Mouse (Mus musculus): Measurements from ENCODE around the gene Olfr55.
"Not testable (repeated sequence)": the region's sequence is repeated elsewhere in the genome, so short reads cannot be mapped to it uniquely, and the experiment has no call there.

Gene Olfr55

GRCm38 (mm10) chr17:33168147-33168546, at the start of gene Olfr55:
Gene Olfr55, plus strand, starts transcription at chr17:33168447.
- DNase-seq (ENCODE audit: low spot score in 2 of 2), result not testable (repeated sequence)

DNA sequence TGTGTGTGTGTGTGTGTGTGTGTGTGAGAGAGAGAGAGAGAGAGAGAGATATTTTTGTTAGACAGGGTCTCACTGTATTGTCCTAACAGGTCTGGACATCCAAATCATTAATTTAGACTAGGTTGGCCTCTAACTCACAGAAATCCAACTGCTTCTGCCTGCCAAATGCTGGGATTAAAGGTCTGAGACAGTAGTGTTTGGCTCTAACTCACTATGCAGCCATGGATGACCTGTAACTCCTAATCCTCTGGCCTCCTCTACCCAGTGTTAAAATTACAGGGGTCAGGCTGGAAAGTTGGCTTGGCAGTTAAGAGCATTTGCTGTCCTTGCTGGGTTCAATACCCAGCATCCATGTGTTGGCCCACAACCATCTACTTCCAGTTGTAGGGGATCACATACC, 43.7 kb upstream of the Olfr55 start:
- DNase-seq (ENCODE audit: low spot score in 2 of 2), result no peak

GRCm38 (mm10) chr17:33126257-33126656, 42.0 kb upstream of the Olfr55 start:
- no peak for DNase-seq (ENCODE audit: low spot score in 2 of 2)

DNA sequence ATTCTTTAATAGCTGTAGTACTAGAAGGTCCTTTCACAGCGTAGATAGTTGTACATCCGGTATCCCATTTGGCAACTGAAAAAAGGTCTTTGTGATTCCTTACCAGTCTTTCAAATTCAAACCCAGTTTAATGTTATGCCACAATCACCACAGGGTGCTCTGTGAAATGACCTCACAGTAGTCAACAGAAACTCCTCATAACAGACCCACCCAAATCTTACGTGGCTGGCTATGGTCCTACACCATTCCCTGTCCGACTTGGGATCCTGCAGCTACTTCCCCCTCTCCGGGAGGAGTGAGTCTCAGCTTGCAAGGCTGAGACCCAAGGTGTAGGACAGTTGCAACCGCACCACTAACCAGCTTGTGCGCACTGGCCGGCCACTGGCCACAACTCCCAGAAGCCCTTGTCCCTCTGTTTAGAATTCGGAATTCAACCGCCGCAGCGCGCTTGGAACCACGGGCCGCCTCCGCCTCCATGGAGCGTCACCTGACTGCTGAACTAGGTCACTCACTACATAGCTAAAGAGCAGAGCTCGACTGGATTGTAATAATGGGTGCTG, 28.9 kb upstream of the Olfr55 start, which contains the start of gene Morc2b:
TSS of gene Morc2b (minus strand) at position 423 of the 560 bp plus-strand sequence.
- DNase-seq (ENCODE audit: low spot score in 2 of 2), result no peak

DNA sequence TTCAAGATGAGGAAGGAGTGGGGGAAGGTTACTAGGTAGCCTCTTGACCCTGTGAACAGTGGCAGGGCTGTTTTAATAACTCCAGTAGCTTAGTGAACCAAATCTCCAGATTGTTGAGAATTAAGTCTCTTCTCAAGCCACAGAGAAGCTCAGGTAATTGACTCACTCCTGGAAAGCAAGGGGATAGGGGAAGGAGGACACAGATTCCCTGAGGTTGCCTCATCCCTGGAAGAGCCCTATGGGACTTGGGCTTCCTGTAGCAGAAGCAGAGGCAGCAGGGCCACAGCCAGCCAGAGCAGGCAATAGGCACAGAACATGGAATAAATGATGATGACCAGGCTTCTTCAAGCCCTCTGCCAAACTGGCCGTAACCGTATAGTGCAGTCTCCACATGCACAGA, 22.8 kb downstream of the Olfr55 start, which contains the start of gene Olfr239:
TSS of gene Olfr239 (plus strand) at position 301 of the 400 bp plus-strand sequence.
- not testable (repeated sequence) for DNase-seq (ENCODE audit: low spot score in 2 of 2)

DNA sequence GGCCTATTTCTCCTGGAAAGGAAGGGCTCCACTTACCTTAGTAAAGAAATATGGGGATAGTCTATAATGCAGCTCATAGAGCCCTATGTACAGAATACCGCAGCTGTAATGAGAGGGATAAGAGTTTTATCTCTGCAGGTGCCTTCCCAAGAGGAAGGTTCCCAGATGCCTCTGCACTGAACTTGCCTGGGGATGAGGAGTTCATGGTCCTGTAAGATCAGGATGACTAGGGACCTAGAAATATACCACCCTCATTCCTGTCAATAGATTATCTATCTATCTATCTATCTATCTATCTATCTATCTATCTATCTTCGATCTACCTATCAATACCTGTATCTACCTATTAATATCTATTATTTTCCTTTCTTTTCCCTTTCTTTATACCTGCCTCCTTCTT, 53.3 kb downstream of the Olfr55 start, which contains the start of gene Olfr1564:
TSS of gene Olfr1564 (minus strand) at position 101 of the 400 bp plus-strand sequence.
- no peak for DNase-seq (ENCODE audit: low spot score in 2 of 2)

All from frontal cortex, postnatal 10 days (tissue).